Comparison of ENCODE assay signal across 8 mouse cellular contexts in genomic region chr10:128338948-128339347, GRCm38 (mm10). TPM values are rescaled to one million over a fixed set of nuclear protein-coding genes. Genes with fewer than 3 reads are reported as not detected.
A peak's percentile ranks its signal among the peaks of the same experiment; 100 is the strongest.
DNase-seq lines count a peak whose midpoint lies in the region; ATAC-seq and TF ChIP-seq lines count a peak whose summit lies in the region.

No protein-coding gene starts in this region.

- H3K36me3 ChIP-seq in kidney, adult 2 months (ENCODE audit: control insufficient read depth, insufficient read depth, low read length): no peaks in the 10 kb centered on the region
- H3K36me3 ChIP-seq in embryonic facial prominence, embryonic 13.5 days: peaks cover 3% of the 10 kb centered on the region; the same call in 1 of the 2 replicates
- H3K36me3 ChIP-seq in hindbrain, postnatal 0 days (ENCODE audit: insufficient read depth, low read length): no peaks in the 10 kb centered on the region
- no peaks in the 10 kb centered on the region for H3K36me3 ChIP-seq in myocyte (ENCODE audit: control insufficient read depth, insufficient read depth)

- H3K9me3 ChIP-seq in embryonic facial prominence, embryonic 13.5 days: no peaks in the 10 kb centered on the region
- H3K9me3 ChIP-seq in hindbrain, postnatal 0 days (ENCODE audit: low read length): no peaks in the 10 kb centered on the region

- WGBS in kidney, adult 2 months: 22% methylated on average over 2 of the region's 2 CpGs
- 58% methylated on average over 2 of the region's 2 CpGs for WGBS in embryonic facial prominence, embryonic 13.5 days
- 52% methylated on average over 2 of the region's 2 CpGs for WGBS in hindbrain, postnatal 0 days

- H3K27me3 ChIP-seq in kidney, adult 2 months (replicated peaks; ENCODE audit: control insufficient read depth, insufficient read depth, low read length): no peaks in the 10 kb centered on the region
- no peaks in the 10 kb centered on the region for H3K27me3 ChIP-seq in embryonic facial prominence, embryonic 13.5 days
- no peaks in the 10 kb centered on the region for H3K27me3 ChIP-seq in hindbrain, postnatal 0 days (ENCODE audit: insufficient read depth, low read length)
- no peaks in the 10 kb centered on the region for H3K27me3 ChIP-seq in myocyte (ENCODE audit: control insufficient read depth, insufficient read depth, insufficient read length)

- H3K4me1 ChIP-seq in kidney, adult 2 months (ENCODE audit: control insufficient read depth, insufficient read depth, low read length): peaks cover 21% of the 10 kb centered on the region
- H3K4me1 ChIP-seq in embryonic facial prominence, embryonic 13.5 days: peaks cover 25% of the 10 kb centered on the region
- peaks cover 10% of the 10 kb centered on the region; the same call in 1 of the 2 replicates for H3K4me1 ChIP-seq in hindbrain, postnatal 0 days (ENCODE audit: insufficient read depth, low read length)

- peak overlapping the region; percentile 98; the same call in 1 of the 2 replicates for H3K9ac ChIP-seq in embryonic facial prominence, embryonic 13.5 days
- peak overlapping the region; percentile 87; the same call in 1 of the 2 replicates for H3K9ac ChIP-seq in hindbrain, postnatal 0 days (replicated peaks; ENCODE audit: low read length)

- TF ChIP-seq POLR2A in kidney, adult 2 months (IDR thresholded peaks at IDR 0.05; ENCODE audit: low read depth, low read length): no peak
- TF ChIP-seq POLR2A in myocyte (IDR thresholded peaks at IDR 0.05; ENCODE audit: insufficient read length, low read depth): no peak

- no peak for TF ChIP-seq CTCF in kidney, adult 2 months (conservative IDR thresholded peaks at IDR 0.05; ENCODE audit: insufficient read depth, insufficient read length, low read depth, low read length)
- no peak for TF ChIP-seq CTCF in hindbrain, postnatal 0 days (IDR thresholded peaks at IDR 0.05; ENCODE audit: low read depth)

- no peak overlapping the region for H3ac ChIP-seq in myocyte (ENCODE audit: control insufficient read depth, insufficient read length)

- ATAC-seq in embryonic facial prominence, embryonic 13.5 days (ENCODE audit: insufficient number of reproducible peaks, insufficient read depth, low FRiP score, low TSS enrichment, low read depth): no peak
- no peak for ATAC-seq in hindbrain, postnatal 0 days

- 0 out of 2 replicates have a peak overlapping the region, but pooled peaks have one; percentile 26 for H3K27ac ChIP-seq in kidney, adult 2 months (ENCODE audit: insufficient read depth, low read depth, low read length)
- H3K27ac ChIP-seq in embryonic facial prominence, embryonic 13.5 days: no peak overlapping the region
- H3K27ac ChIP-seq in hindbrain, postnatal 0 days: no peak overlapping the region

- peaks cover 62% of the 10 kb centered on the region for H3K79me2 ChIP-seq in myocyte (ENCODE audit: control insufficient read depth, insufficient read depth)

- peak overlapping the region; percentile 91 for H3K4me2 ChIP-seq in embryonic facial prominence, embryonic 13.5 days
- H3K4me2 ChIP-seq in hindbrain, postnatal 0 days (ENCODE audit: low read depth, low read length): peak overlapping the region; percentile 92
- peak overlapping the region; percentile 93 for H3K4me2 ChIP-seq in myocyte (ENCODE audit: low read depth)

- peak overlapping the region; percentile 26; the same call in 1 of the 2 replicates for H3K4me3 ChIP-seq in kidney, adult 2 months (ENCODE audit: insufficient read depth, low read depth, low read length)
- H3K4me3 ChIP-seq in embryonic facial prominence, embryonic 13.5 days: peak overlapping the region; percentile 99
- H3K4me3 ChIP-seq in hindbrain, postnatal 0 days (ENCODE audit: low read length): peak overlapping the region; percentile 97; the same call in 1 of the 2 replicates
- H3K4me3 ChIP-seq in myocyte: peak overlapping the region; percentile 80

- DNase-seq in kidney, adult 2 months: no peak
- no peak for DNase-seq in kidney, adult 18-20 months
- no peak for DNase-seq in hindbrain, postnatal 0 days (ENCODE audit: low spot score)
- no peak for DNase-seq in urinary bladder, adult 18-20 months (ENCODE audit: low spot score in 2 of 2)
- no peak for DNase-seq in ovary, postnatal 36 days (ENCODE audit: low spot score)
- no peak for DNase-seq in spleen, adult 18-20 months

TF ChIP-seq in myocyte, 11 proteins besides CTCF, POLR2A, EP300 and RAD21:
- TF ChIP-seq E2F4 (IDR thresholded peaks at IDR 0.05; ENCODE audit: insufficient read depth) (no peak), CEBPB (IDR thresholded peaks at IDR 0.05; ENCODE audit: insufficient read depth, poor library complexity, severe bottlenecking) (no peak)
TF ChIP-seq in myocyte: peak in this region for 0.

RNA-seq across cellular contexts. Expression of gene Cs, which starts 1.4 kb away (rescaled TPM):
- 252 and 273 TPM in 2 replicates for polyA plus RNA-seq in kidney, adult 2 months (2012; rRNA removed)
- 160 and 179 TPM in 2 replicates for polyA plus RNA-seq in embryonic facial prominence, embryonic 13.5 days (2015; fragmentation: Nextera tagmentation; extraction: Ambion mirVana)
- 274 and 311 TPM in 2 replicates for total RNA-seq in hindbrain, postnatal 0 days (2014; rRNA removed)
- polyA plus RNA-seq in hindbrain, postnatal 0 days (2015; fragmentation: Nextera tagmentation; extraction: Ambion mirVana): 262 and 285 TPM in 2 replicates
- 253 TPM for polyA plus RNA-seq in myocyte (2012; fragmentation: generic; extraction: Trizol)

RNA-seq across cellular contexts. Expression of gene Cnpy2, which starts 16.7 kb away (rescaled TPM):
- 90.8 and 118 TPM in 2 replicates for polyA plus RNA-seq in kidney, adult 2 months (2012; rRNA removed)
- 349 and 362 TPM in 2 replicates for polyA plus RNA-seq in embryonic facial prominence, embryonic 13.5 days (2015; fragmentation: Nextera tagmentation; extraction: Ambion mirVana)
- 42.9 and 73.3 TPM in 2 replicates for total RNA-seq in hindbrain, postnatal 0 days (2014; rRNA removed)
- polyA plus RNA-seq in hindbrain, postnatal 0 days (2015; fragmentation: Nextera tagmentation; extraction: Ambion mirVana): 186 and 189 TPM in 2 replicates
- polyA plus RNA-seq in myocyte (2012; fragmentation: generic; extraction: Trizol): 91.8 TPM

RNA-seq across cellular contexts. Expression of gene Coq10a, which starts 29.8 kb away (rescaled TPM):
- 58.7 and 72.3 TPM in 2 replicates for polyA plus RNA-seq in kidney, adult 2 months (2012; rRNA removed)
- polyA plus RNA-seq in embryonic facial prominence, embryonic 13.5 days (2015; fragmentation: Nextera tagmentation; extraction: Ambion mirVana): 13.1 and 16.2 TPM in 2 replicates
- total RNA-seq in hindbrain, postnatal 0 days (2014; rRNA removed): 26.9 and 42.1 TPM in 2 replicates
- 50.8 and 52.1 TPM in 2 replicates for polyA plus RNA-seq in hindbrain, postnatal 0 days (2015; fragmentation: Nextera tagmentation; extraction: Ambion mirVana)
- polyA plus RNA-seq in myocyte (2012; fragmentation: generic; extraction: Trizol): 61.2 TPM

RNA-seq across cellular contexts. Expression of gene Pan2, which starts 35.8 kb away (rescaled TPM):
- 18.1 and 21.1 TPM in 2 replicates for polyA plus RNA-seq in kidney, adult 2 months (2012; rRNA removed)
- 31.8 and 32.3 TPM in 2 replicates for polyA plus RNA-seq in embryonic facial prominence, embryonic 13.5 days (2015; fragmentation: Nextera tagmentation; extraction: Ambion mirVana)
- total RNA-seq in hindbrain, postnatal 0 days (2014; rRNA removed): 21.2 and 25.2 TPM in 2 replicates
- 14.3 and 16.4 TPM in 2 replicates for polyA plus RNA-seq in hindbrain, postnatal 0 days (2015; fragmentation: Nextera tagmentation; extraction: Ambion mirVana)
- polyA plus RNA-seq in myocyte (2012; fragmentation: generic; extraction: Trizol): 6.2 TPM

RNA-seq across cellular contexts. Expression of gene Ankrd52, which starts 38.0 kb away (rescaled TPM):
- 21.5 and 22.5 TPM in 2 replicates for polyA plus RNA-seq in kidney, adult 2 months (2012; rRNA removed)
- polyA plus RNA-seq in embryonic facial prominence, embryonic 13.5 days (2015; fragmentation: Nextera tagmentation; extraction: Ambion mirVana): 15.0 and 16.0 TPM in 2 replicates
- 38.8 and 39.5 TPM in 2 replicates for total RNA-seq in hindbrain, postnatal 0 days (2014; rRNA removed)
- 9.1 and 10.6 TPM in 2 replicates for polyA plus RNA-seq in hindbrain, postnatal 0 days (2015; fragmentation: Nextera tagmentation; extraction: Ambion mirVana)
- polyA plus RNA-seq in myocyte (2012; fragmentation: generic; extraction: Trizol): 30.8 TPM

Comparison
In these comparisons a context has a peak if more than half of its experiments do, and no peak if none do; other contexts are left out.
1. H3K4me3 ChIP-seq: peak in every context shown above with its lines; median percentile 99 in embryonic facial prominence, embryonic 13.5 days; 97 in hindbrain, postnatal 0 days; 80 in myocyte; 26 in kidney, adult 2 months.